Mouse (Mus musculus): ENCODE measurements around the gene Pnpla5. TPM values are rescaled to one million over a fixed set of nuclear protein-coding genes. Genes with fewer than 3 reads are reported as not detected.
"Not testable (repeated sequence)": the region's sequence is repeated elsewhere in the genome, so short reads cannot be mapped to it uniquely, and the experiment has no call there.

The Pnpla5 gene
- polyA plus RNA-seq (2015; fragmentation: Nextera tagmentation; extraction: Ambion mirVana) = not detected in 2 replicates

DNA sequence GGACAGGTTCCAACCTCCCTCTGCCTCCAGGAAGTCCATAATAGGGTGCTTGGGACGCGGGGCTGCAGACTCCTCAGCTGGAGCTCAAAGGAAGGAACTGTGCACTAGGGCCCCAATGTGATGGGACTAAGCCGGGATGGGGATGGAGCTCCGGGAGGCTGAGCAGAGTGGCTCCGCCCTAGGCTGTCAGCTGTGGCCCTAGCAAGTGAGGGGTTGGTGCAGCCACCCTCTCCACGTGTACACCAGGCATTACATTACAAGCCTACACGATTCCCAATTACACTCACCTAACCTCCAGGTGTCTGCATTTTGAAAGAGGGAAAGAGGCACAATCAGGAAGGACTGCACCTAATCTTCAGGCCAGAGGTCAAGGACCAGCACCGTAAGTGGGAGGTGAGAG lies at the start of gene Pnpla5:
TSS of gene Pnpla5 (minus strand) at position 101 of the 400 bp plus-strand sequence.
- Histone ChIP-seq H3K4me1 (no peaks in the 10 kb centered on the region), H3K9ac (replicated peaks) (no peak within 1 kb of the TSS), H3K27me3 (no peaks in the 10 kb centered on the region), H3K4me2 (replicated peaks) (no peak within 1 kb of the TSS), H3K4me3 (no peak within 1 kb of the TSS), H3K9me3 (no peaks in the 10 kb centered on the region), H3K36me3 (no peaks in the 10 kb centered on the region), H3K27ac (replicated peaks) (no peak within 1 kb of the TSS)
- ATAC-seq (replicated peaks) = no peak
- WGBS = 74% methylated on average over 8 of the region's 8 CpGs

DNA sequence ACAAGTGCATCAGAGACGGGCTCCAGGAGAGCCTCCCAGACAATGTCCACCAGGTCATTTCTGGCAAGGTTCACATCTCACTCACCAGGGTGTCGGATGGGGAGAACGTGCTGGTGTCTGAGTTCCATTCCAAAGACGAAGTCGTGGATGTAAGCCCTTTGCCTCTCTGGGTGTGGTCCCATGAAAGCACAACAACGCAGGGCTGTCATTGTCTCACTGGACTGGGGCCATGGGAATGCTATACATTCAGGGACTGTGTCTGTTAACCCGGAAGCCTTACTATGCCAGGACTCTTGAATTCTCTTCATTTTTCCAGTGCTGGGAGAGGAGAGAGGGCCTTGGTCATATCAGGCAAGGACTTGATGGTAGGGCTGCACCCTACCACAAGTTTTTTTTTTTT lies 48.2 kb upstream of the Pnpla5 start:
- no peaks in the 10 kb centered on the region for H3K27me3 ChIP-seq
- H3K9ac ChIP-seq (replicated peaks) = no peak overlapping the region
- H3K27ac ChIP-seq (replicated peaks) = no peak overlapping the region
- peaks cover 23% of the 10 kb centered on the region for H3K4me1 ChIP-seq
- H3K4me2 ChIP-seq (replicated peaks) = no peak overlapping the region
- no peaks in the 10 kb centered on the region for H3K36me3 ChIP-seq
- no peaks in the 10 kb centered on the region for H3K9me3 ChIP-seq
- H3K4me3 ChIP-seq = no peak overlapping the region
- WGBS = 81% methylated on average over 7 of the region's 7 CpGs
- ATAC-seq (replicated peaks) = no peak

DNA sequence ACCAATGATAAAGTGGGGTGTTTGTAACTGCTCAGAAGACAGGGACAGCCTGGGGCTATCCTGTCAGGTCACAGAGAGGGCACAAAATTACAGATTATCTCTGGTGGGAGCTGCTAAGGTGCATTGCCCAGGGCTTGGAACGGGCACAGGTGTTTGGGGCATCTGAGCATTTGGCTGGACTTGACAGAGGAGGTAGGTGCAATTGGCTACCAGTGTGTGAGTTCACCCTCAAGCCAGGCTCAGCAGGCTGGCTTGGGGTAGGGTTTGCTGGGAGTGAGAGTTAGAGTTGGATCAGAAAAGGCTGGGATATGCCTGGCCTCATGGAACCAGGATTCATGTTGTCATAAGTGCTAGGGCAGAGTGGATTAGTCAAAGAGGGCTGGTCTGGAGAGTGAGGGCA lies 46.5 kb upstream of the Pnpla5 start:
- ATAC-seq (replicated peaks) = no peak
- Histone ChIP-seq H3K4me2 (replicated peaks) (no peak overlapping the region), H3K4me3 (no peak overlapping the region), H3K9ac (replicated peaks) (no peak overlapping the region), H3K9me3 (no peaks in the 10 kb centered on the region), H3K4me1 (peaks cover 23% of the 10 kb centered on the region), H3K27me3 (no peaks in the 10 kb centered on the region), H3K36me3 (no peaks in the 10 kb centered on the region), H3K27ac (replicated peaks) (no peak overlapping the region)
- 72% methylated on average over 1 of the region's 1 CpGs for WGBS

DNA sequence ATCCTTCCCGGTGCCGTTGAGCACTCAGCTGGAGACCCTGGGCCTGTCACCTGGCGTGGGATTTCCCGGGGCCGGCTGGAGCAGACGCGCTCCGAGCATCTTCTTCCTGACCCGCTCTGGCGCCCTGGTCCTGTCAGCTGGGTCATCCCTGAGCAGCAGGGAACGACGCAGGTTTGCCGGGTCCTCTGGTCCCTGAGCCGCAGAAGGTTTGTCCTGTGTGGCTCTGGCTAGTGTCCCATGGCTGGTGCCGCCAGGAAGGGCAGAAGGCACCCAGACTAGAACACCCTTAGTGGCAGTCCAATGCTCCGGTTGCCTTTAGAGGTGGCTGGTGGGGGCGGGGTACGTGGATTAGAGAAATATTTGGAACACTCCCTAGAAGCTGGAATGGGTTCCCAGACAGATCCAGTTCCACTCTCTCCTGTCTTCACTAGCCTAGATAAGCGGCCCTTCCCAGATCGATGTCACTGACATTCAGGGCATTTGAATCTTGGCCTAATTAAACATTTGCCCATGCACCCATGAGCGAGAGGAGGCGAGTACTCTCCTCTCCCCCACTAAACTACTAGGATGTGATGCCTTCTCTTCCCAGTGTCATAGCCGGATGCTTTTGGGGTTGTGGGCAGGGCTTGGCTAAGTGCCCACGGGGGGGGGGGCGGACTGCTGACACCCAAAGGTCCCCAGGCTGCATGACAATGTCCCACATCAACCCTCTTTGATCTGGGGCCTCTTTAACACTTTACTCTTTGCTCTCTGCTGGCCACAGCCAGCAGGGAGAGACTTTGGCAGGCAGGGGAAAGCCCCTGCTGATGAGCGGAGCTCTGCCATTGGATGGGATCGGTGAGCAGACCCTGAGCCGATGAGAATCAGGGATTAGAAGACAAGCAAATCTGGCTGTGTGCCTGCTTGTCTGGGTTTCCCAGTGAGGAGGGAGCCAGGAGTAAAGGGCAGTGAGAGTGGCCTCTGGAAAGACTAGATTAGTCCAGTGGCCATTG lies 45.5 kb upstream of the Pnpla5 start:
- peaks cover 23% of the 10 kb centered on the region for H3K4me1 ChIP-seq
- peak overlapping the region; percentile 79 for H3K27ac ChIP-seq (replicated peaks)
- H3K9ac ChIP-seq (replicated peaks) = peak overlapping the region; percentile 68
- H3K4me2 ChIP-seq (replicated peaks) = peak overlapping the region; percentile 98
- H3K9me3 ChIP-seq = no peaks in the 10 kb centered on the region
- H3K4me3 ChIP-seq = peak overlapping the region; percentile 73
- WGBS = under 1% methylated on average over 28 of the region's 28 CpGs
- peak; percentile 40; the same call in 1 of the 2 replicates for ATAC-seq (replicated peaks)
- no peaks in the 10 kb centered on the region for H3K36me3 ChIP-seq
- H3K27me3 ChIP-seq = no peaks in the 10 kb centered on the region

DNA sequence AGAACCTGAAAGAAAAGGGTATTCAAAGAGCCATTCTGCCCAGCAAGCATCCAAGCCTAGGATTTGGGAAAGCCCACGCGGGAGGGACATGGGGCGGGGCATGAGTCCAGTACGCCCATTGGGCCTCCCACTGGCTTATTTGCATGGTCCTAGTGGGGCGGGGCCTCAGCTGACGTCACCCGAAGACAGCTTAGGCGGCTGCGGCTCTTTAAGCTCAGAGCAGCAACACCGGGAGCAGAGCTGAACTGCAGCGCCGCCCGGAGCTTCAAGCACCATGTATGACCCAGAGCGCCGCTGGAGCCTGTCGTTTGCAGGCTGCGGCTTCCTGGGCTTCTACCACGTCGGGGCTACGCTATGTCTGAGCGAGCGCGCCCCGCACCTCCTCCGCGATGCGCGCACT lies 44.6 kb upstream of the Pnpla5 start, which contains the start of gene Pnpla3:
TSS of gene Pnpla3 (plus strand) at position 238 of the 400 bp plus-strand sequence.
- under 1% methylated on average over 28 of the region's 28 CpGs for WGBS
- peaks cover 23% of the 10 kb centered on the region for H3K4me1 ChIP-seq
- H3K9me3 ChIP-seq = no peaks in the 10 kb centered on the region
- H3K36me3 ChIP-seq = no peaks in the 10 kb centered on the region
- peak within 1 kb of the TSS; percentile 68 for H3K9ac ChIP-seq (replicated peaks)
- no peaks in the 10 kb centered on the region for H3K27me3 ChIP-seq
- peak within 1 kb of the TSS; percentile 79 for H3K27ac ChIP-seq (replicated peaks)
- peak within 1 kb of the TSS; percentile 73 for H3K4me3 ChIP-seq
- H3K4me2 ChIP-seq (replicated peaks) = peak within 1 kb of the TSS; percentile 98
- peak; percentile 98 for ATAC-seq (replicated peaks)

DNA sequence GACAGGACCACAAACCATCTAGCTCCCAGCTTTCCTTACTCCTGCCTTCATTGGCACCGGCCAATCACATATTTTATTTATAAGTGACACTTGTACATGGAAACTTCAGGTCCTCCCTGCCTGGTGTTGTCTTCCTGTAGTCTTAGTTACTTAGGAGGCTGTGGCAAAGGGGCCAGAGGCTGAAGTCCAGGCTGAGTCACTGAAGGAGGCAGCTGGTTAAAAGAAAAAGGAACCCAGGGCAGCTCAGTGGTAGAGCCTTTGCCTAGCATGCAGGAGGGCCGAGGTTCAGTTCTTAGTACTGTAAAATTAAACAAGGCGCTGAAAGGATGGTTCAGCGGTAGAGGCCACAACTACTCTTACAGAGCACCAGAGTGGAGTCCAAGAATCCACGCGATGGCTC lies 43.8 kb upstream of the Pnpla5 start:
- no peak overlapping the region for H3K9ac ChIP-seq (replicated peaks)
- H3K4me2 ChIP-seq (replicated peaks) = peak overlapping the region; percentile 98; the same call in 1 of the 2 replicates
- H3K9me3 ChIP-seq = no peaks in the 10 kb centered on the region
- 70% methylated on average over 6 of the region's 6 CpGs for WGBS
- peak overlapping the region; percentile 79; the same call in 1 of the 2 replicates for H3K27ac ChIP-seq (replicated peaks)
- no peaks in the 10 kb centered on the region for H3K36me3 ChIP-seq
- no peak for ATAC-seq (replicated peaks)
- peaks cover 23% of the 10 kb centered on the region for H3K4me1 ChIP-seq
- H3K27me3 ChIP-seq = no peaks in the 10 kb centered on the region
- H3K4me3 ChIP-seq = no peak overlapping the region

DNA sequence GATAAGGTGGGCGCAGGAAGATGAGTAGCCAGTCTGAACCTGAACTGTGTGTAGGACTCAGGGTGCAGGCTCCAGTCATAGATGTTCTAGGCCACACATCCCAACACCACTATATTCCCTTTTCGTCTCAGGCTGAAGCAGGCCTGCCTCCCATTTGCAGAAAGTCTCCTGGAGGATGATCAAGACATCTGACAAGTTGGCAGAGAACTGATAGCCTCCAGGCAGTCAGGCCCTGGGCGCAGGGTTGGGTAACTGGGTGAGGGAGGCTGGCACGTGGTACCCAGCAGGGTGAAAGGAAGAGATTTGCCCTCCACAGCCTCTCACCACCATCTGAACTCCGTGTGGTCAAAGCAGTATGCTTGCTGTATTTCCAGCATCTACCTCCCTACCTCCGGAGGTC lies 38.9 kb upstream of the Pnpla5 start:
- Histone ChIP-seq H3K27me3 (no peaks in the 10 kb centered on the region), H3K4me1 (peaks cover 2% of the 10 kb centered on the region), H3K4me3 (no peak overlapping the region), H3K36me3 (no peaks in the 10 kb centered on the region), H3K27ac (replicated peaks) (no peak overlapping the region), H3K9me3 (no peaks in the 10 kb centered on the region), H3K4me2 (replicated peaks) (no peak overlapping the region), H3K9ac (replicated peaks) (no peak overlapping the region)
- 78% methylated on average over 6 of the region's 6 CpGs for WGBS
- ATAC-seq (replicated peaks) = no peak

DNA sequence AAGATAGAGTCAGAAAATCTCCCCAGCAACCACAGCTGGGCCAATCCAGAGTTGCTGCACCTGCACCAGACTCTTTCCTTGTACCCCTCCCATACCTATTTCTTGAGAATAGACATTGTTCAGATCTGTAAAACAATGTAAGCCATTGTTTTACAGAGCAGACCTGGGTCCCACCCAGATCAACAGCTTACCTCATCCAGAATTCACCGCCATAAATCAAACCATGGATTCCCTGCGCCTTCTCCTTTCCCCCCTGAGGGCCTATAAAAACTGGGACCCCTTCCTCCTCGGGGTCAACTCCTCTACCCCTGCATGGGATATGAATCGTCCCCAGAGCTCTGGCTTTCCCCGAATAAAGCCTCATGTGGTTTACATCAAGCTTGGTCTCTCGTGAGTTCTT lies 34.6 kb upstream of the Pnpla5 start:
- not testable (repeated sequence) for ATAC-seq (replicated peaks); H3K36me3 ChIP-seq; H3K9ac ChIP-seq (replicated peaks); H3K4me1 ChIP-seq; H3K4me3 ChIP-seq; H3K9me3 ChIP-seq; H3K4me2 ChIP-seq (replicated peaks); H3K27ac ChIP-seq (replicated peaks); H3K27me3 ChIP-seq
- 91% methylated on average over 6 of the region's 6 CpGs for WGBS

DNA sequence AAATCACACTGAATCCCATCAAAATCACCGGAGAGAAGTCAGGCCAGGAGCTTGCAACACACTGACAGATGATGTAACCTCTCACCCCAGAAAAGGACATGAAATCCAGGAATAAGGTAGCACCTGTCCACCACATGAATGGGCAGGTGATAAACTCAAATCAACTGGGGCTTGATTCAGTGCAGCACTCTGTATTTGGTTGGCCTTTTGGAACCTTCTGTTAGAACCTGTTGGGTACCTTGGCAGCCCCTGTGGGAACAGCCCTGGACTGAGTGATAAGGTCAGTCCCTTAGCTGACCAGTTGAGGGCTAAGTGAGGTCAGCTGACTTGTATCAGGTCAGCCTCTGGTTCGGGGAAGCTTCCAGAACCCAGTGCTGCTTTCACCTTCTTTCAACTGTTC lies 33.2 kb upstream of the Pnpla5 start:
- Histone ChIP-seq H3K9ac (replicated peaks) (no peak overlapping the region), H3K4me1 (no peaks in the 10 kb centered on the region), H3K36me3 (no peaks in the 10 kb centered on the region), H3K27me3 (no peaks in the 10 kb centered on the region), H3K27ac (replicated peaks) (no peak overlapping the region), H3K9me3 (no peaks in the 10 kb centered on the region), H3K4me3 (no peak overlapping the region), H3K4me2 (replicated peaks) (no peak overlapping the region)
- WGBS = 94% methylated on average over 2 of the region's 2 CpGs
- no peak for ATAC-seq (replicated peaks)

DNA sequence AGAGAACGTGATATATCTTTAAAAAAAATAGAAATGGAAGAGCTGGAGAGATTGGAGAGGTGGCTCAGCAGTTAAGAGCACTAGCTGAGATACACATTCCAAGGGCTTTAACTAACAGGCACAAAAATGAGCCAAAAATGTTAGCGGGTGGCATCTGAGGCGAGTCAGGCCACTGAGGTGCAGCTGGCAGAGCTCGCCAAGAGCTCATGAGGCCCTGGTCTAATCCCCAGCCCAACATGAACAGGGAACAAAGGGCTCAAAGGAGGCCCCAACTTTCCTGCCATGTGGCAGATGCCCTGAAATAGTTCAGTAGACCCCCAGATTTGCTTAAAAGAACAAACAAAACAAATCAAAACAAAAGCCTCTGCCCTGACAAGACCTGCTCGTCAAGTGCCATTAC lies 18.0 kb upstream of the Pnpla5 start:
- no peak overlapping the region for H3K4me2 ChIP-seq (replicated peaks)
- no peak overlapping the region for H3K9ac ChIP-seq (replicated peaks)
- no peak overlapping the region for H3K4me3 ChIP-seq
- H3K4me1 ChIP-seq = peaks cover 7% of the 10 kb centered on the region; the same call in 1 of the 2 replicates
- WGBS = 42% methylated on average over 5 of the region's 5 CpGs
- no peaks in the 10 kb centered on the region for H3K9me3 ChIP-seq
- H3K27me3 ChIP-seq = no peaks in the 10 kb centered on the region
- H3K27ac ChIP-seq (replicated peaks) = no peak overlapping the region
- H3K36me3 ChIP-seq = no peaks in the 10 kb centered on the region
- ATAC-seq (replicated peaks) = no peak

DNA sequence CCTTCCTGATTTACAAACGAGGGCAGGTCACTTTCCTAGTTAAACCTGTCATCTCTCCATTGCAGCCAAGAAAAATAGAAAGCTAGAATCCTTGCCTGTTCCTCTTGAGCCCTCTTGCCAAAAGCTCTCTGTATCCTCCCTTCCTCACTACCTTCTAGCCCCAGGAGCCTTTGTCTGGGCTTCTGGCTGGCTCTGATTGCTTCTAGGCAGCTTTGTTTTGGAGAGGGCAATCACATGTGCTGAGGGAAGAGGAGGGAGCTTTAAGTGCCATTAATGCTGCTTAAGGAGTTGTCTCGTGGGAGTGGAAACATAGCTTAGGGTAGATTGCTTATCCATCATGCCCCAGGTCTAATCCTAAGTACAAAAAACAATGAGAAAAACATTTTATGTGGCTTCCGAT lies 17.1 kb upstream of the Pnpla5 start:
- WGBS = 45% methylated on average over 3 of the region's 3 CpGs
- Histone ChIP-seq H3K4me2 (replicated peaks) (no peak overlapping the region), H3K36me3 (no peaks in the 10 kb centered on the region), H3K27ac (replicated peaks) (no peak overlapping the region), H3K4me1 (peaks cover 7% of the 10 kb centered on the region; the same call in 1 of the 2 replicates), H3K9ac (replicated peaks) (no peak overlapping the region), H3K27me3 (no peaks in the 10 kb centered on the region), H3K9me3 (no peaks in the 10 kb centered on the region), H3K4me3 (no peak overlapping the region)
- no peak for ATAC-seq (replicated peaks)

DNA sequence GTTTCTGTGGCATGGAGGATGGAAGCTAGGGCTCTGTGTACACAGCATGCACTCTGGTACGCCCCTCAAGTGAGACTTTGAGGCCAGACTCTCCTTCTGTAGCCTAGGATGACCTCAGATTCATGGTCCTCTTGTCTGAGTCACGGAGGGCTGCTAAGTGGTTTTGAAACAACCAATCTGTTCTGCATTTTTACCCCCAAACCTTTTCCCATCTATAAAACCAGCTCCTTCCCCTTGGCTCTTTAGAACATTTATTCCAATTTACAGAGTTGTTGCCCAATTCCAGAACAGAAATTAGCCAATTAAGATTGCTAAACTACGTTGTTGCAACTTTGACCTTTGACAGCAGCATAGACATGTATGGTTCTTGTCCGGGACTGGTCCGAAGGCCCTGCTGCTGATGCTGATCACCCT lies 16.6 kb upstream of the Pnpla5 start:
- Histone ChIP-seq H3K4me3 (no peak overlapping the region), H3K36me3 (no peaks in the 10 kb centered on the region), H3K27me3 (no peaks in the 10 kb centered on the region), H3K27ac (replicated peaks) (no peak overlapping the region), H3K9me3 (no peaks in the 10 kb centered on the region), H3K4me1 (peaks cover 7% of the 10 kb centered on the region; the same call in 1 of the 2 replicates), H3K4me2 (replicated peaks) (no peak overlapping the region), H3K9ac (replicated peaks) (no peak overlapping the region)
- WGBS = 93% methylated on average over 5 of the region's 5 CpGs
- ATAC-seq (replicated peaks) = no peak
